Mouse (Mus musculus) hindbrain, postnatal 0 days (tissue): ENCODE results near the gene Thsd7a. TPM values are rescaled to one million over a fixed set of nuclear protein-coding genes. Genes with fewer than 3 reads are reported as not detected.

ENCODE experiments used
- ATAC-seq: fragments of 200-750 bp; cut with Nextera tagmentation; 2 replicates; pipeline ENCODE4 v1.8.0; 2017; ENCODE audit warnings: mild to moderate bottlenecking, moderate TSS enrichment, moderate library complexity
- DNase-seq: peaks from one replicate; pipeline ENCODE4 v3.0.0-alpha.2; 2015; ENCODE audit warnings: low spot score
- H3K27ac ChIP-seq: fragments of 300-500 bp; sonication (generic); 2 replicates; pipeline ENCODE4 v1.5.1; 2014; ENCODE audit warnings: mild to moderate bottlenecking
- H3K27me3 ChIP-seq: fragments of 300-500 bp; sonication (generic); 2 replicates; pipeline ENCODE4 v1.6.1; 2014; ENCODE audit warnings: low read length, mixed read lengths; ENCODE audit not compliant: insufficient read depth
- H3K36me3 ChIP-seq: fragments of 300-500 bp; sonication (generic); 2 replicates; pipeline ENCODE4 v1.6.1; 2014; ENCODE audit warnings: low read length, mixed read lengths; ENCODE audit not compliant: insufficient read depth
- H3K4me1 ChIP-seq: fragments of 300-500 bp; sonication (generic); 2 replicates; pipeline ENCODE4 v1.6.1; 2014; ENCODE audit warnings: antibody characterized with exemption, low read length, mixed read lengths; ENCODE audit not compliant: insufficient read depth
- H3K4me2 ChIP-seq: fragments of 300-500 bp; sonication (generic); 2 replicates; pipeline ENCODE4 v1.6.1; 2014; ENCODE audit warnings: low read depth, mild to moderate bottlenecking, low read length, moderate library complexity, mixed read lengths
- H3K4me3 ChIP-seq: fragments of 300-500 bp; sonication (generic); 2 replicates; pipeline ENCODE4 v1.5.1; 2014; ENCODE audit warnings: low read length
- H3K9ac ChIP-seq: fragments of 300-500 bp; sonication (generic); replicated peaks from 2 replicates; pipeline ENCODE4 v1.6.1; 2014; ENCODE audit warnings: mild to moderate bottlenecking, low read length, moderate library complexity, mixed read lengths
- H3K9me3 ChIP-seq: fragments of 300-500 bp; sonication (generic); 2 replicates; pipeline ENCODE4 v1.6.1; 2016; ENCODE audit warnings: low read length, mixed read lengths
- CTCF ChIP-seq: IDR thresholded peaks from 2 replicates; pipeline ENCODE4 v1.5.1; 2016; ENCODE audit warnings: antibody characterized with exemption, control low read depth, low read depth
- WGBS: fragments of 180-500 bp; shearing (Covaris S2); extraction: QIAGEN DNeasy Blood & Tissue Kit; methylation state at CpG from one replicate; pipeline ENCODE4 v1.1.7; 2014; 5-methylcytosine and 5-hydroxymethylcytosine counted together
- polyA plus RNA-seq: library from polyadenylated mRNA; unstranded; fragments of >200 nt; fragmentation: Nextera tagmentation; extraction: Ambion mirVana; gene quantifications from 2 replicates; pipeline ENCODE4 v1.2.1, GENCODE M21; 2015
- total RNA-seq: library from RNA; depleted of rRNA; stranded (reverse); fragments of >200 nt; gene quantifications from 2 replicates; pipeline ENCODE4 v1.2.3, GENCODE M21; 2014

Gene Thsd7a
- total and polyA plus RNA-seq, 2 experiments from 2014 or later = 16.5 to 20.8 TPM

DNA sequence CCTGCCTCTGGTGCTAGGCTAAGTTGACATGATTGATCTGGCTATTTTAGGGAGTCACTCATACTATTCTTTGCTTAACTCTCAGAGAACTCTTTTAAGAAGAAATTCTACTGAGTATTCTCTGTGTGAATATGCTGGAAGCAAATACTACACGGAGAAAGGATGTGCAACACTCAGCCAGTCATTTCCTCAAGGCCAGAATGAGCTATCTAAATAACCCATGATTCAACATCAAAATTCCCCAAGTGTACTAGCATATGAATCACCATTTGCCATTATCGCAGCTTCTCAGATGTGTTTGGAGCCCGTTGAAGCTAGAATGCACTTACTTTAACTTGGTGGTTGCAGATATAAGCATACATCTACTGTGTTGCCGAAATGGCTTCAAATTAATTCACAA lies 147.0 kb downstream of the Thsd7a start:
- WGBS = 84% methylated on average over 4 of the region's 4 CpGs
- no peak overlapping the region for H3K9ac ChIP-seq
- TF ChIP-seq CTCF = no peak
- H3K27ac ChIP-seq = no peak overlapping the region
- no peaks in the 10 kb centered on the region for H3K36me3 ChIP-seq
- H3K27me3 ChIP-seq = no peaks in the 10 kb centered on the region
- DNase-seq (no peak), ATAC-seq (no peak)
- no peaks in the 10 kb centered on the region for H3K4me1 ChIP-seq
- H3K4me2 ChIP-seq = no peak overlapping the region
- H3K9me3 ChIP-seq = no peaks in the 10 kb centered on the region
- no peak overlapping the region for H3K4me3 ChIP-seq

DNA sequence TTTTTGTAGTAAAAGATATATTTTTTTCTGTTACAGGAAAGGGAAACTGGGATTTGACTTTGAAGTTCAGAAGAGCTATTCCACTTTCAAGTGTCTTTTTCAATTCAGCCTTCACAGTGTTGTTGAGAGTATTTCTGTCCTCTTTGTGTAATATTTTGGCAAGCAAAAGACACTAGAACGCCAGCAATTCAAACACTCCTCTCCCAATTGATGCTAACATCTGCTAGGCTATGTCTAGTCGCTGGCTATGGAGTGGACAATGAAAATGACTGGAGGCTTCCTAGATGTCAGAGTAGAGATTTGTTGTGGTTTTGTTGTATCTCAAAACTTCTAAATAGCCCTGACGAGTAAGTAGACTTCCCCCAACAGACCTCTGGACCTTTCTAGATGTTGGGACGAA lies 164.8 kb downstream of the Thsd7a start:
- no peaks in the 10 kb centered on the region for H3K9me3 ChIP-seq
- ATAC-seq = no peak
- no peaks in the 10 kb centered on the region for H3K27me3 ChIP-seq
- H3K4me1 ChIP-seq = no peaks in the 10 kb centered on the region
- no peak for TF ChIP-seq CTCF
- 78% methylated on average over 4 of the region's 4 CpGs for WGBS
- no peaks in the 10 kb centered on the region for H3K36me3 ChIP-seq
- no peak overlapping the region for H3K9ac ChIP-seq
- no peak for DNase-seq
- no peak overlapping the region for H3K4me2 ChIP-seq
- H3K4me3 ChIP-seq = no peak overlapping the region
- H3K27ac ChIP-seq = no peak overlapping the region

DNA sequence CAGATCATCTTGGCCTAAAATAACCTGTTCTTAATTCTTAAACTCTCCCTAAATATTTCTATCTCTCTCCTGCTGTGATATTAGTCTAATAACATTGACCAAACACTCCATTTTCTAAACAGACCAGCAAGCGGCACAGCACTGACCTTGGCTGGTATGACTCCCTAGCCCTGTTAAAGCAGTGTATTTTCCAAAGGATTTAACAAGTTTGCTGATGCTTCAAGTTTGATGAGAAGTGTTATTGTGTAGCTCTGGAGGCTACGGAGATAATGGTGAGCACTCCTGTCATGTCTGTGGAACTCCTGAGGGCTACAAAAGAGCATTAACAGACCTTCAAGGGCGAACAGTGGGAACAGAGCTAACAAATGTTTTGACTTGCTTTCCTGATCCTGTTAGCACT lies 168.1 kb downstream of the Thsd7a start:
- H3K9me3 ChIP-seq = no peaks in the 10 kb centered on the region
- no peaks in the 10 kb centered on the region for H3K36me3 ChIP-seq
- no peak overlapping the region for H3K4me3 ChIP-seq
- H3K27me3 ChIP-seq = no peaks in the 10 kb centered on the region
- H3K27ac ChIP-seq = no peak overlapping the region
- H3K9ac ChIP-seq = no peak overlapping the region
- ATAC-seq (no peak), DNase-seq (no peak)
- no peak overlapping the region for H3K4me2 ChIP-seq
- no peak for TF ChIP-seq CTCF
- WGBS = 54% methylated on average over 3 of the region's 3 CpGs
- H3K4me1 ChIP-seq = no peaks in the 10 kb centered on the region

DNA sequence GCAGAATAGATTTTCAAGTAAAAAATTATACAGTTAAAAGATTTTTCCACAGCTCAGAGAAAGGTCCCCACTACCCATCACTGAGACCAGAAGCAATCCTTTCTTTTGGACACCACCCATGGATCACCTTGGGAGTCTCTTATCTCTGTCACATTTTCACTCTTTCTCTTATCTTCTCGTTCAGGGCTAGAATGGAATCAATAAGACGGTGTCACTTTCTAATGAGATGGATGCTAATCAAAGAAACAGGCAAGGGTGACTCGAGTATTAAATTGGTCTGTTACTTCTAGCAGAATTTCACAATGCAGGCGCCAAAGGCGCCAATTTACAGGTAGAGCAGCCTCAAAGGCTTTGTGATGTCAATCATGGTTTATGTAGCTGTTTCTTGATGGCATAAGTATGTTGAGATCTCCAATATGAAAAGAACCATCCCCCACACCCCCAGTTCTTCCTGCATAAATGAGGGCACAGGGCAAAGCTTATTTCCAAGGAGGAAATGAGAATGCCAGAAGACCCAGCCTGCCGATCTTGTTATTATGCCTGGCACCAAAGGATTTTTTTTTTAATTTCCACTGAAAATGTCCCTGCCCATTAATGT lies 173.5 kb downstream of the Thsd7a start:
- no peaks in the 10 kb centered on the region for H3K9me3 ChIP-seq
- no peaks in the 10 kb centered on the region for H3K27me3 ChIP-seq
- WGBS = 50% methylated on average over 6 of the region's 6 CpGs
- no peak for TF ChIP-seq CTCF
- no peaks in the 10 kb centered on the region for H3K4me1 ChIP-seq
- no peak overlapping the region for H3K4me3 ChIP-seq
- no peak overlapping the region for H3K9ac ChIP-seq
- no peak overlapping the region for H3K27ac ChIP-seq
- DNase-seq (no peak), ATAC-seq (0 out of 2 replicates have a peak, but pooled peaks have one; percentile 10)
- no peak overlapping the region for H3K4me2 ChIP-seq
- H3K36me3 ChIP-seq = no peaks in the 10 kb centered on the region

DNA sequence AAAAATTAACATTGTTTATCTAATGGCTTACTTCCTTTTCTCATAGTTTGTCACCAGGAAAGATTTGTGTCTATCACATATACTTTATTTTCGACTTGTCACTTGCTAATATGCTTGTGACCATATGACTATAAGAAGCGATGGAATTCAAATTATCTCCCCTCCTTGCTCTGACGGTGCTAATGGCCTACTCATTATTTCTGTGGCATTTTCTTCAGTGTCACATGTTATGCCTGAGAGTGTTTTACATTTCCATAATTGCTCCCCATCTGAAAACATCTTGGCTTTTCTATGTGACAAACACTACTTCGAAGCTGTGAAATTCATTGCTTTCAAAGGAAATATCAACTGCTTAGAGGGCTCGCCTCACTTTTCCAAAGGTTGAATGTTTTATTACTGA lies 177.0 kb downstream of the Thsd7a start:
- no peak overlapping the region for H3K4me2 ChIP-seq
- H3K9me3 ChIP-seq = no peaks in the 10 kb centered on the region
- H3K9ac ChIP-seq = no peak overlapping the region
- H3K36me3 ChIP-seq = no peaks in the 10 kb centered on the region
- H3K27me3 ChIP-seq = no peaks in the 10 kb centered on the region
- 73% methylated on average over 5 of the region's 5 CpGs for WGBS
- ATAC-seq (no peak), DNase-seq (no peak)
- no peak overlapping the region for H3K4me3 ChIP-seq
- H3K27ac ChIP-seq = no peak overlapping the region
- no peak for TF ChIP-seq CTCF
- no peaks in the 10 kb centered on the region for H3K4me1 ChIP-seq

DNA sequence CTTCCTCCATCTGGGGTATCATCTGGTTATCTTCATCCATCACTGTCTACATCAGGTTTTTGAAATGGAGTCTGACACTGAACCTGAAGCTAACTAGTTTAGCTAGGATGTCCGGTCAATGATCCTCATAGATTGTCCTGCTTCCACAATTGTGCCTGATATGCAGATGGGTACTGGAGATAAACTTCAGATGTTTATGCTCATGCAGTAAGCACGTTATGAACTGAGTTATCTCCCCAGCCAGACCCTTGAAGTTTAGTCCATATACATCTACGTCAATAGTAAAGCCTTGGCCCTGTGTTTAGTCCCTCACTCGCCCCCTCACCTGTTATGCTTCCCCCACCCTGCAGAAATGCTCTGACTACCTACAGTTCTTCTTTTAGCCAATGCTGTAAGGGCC lies 184.1 kb downstream of the Thsd7a start:
- 91% methylated on average over 4 of the region's 4 CpGs for WGBS
- Histone ChIP-seq H3K27ac (no peak overlapping the region), H3K9ac (no peak overlapping the region), H3K4me3 (no peak overlapping the region), H3K9me3 (no peaks in the 10 kb centered on the region), H3K4me1 (no peaks in the 10 kb centered on the region), H3K27me3 (no peaks in the 10 kb centered on the region), H3K4me2 (no peak overlapping the region), H3K36me3 (no peaks in the 10 kb centered on the region)
- ATAC-seq (no peak), DNase-seq (no peak)
- no peak for TF ChIP-seq CTCF

DNA sequence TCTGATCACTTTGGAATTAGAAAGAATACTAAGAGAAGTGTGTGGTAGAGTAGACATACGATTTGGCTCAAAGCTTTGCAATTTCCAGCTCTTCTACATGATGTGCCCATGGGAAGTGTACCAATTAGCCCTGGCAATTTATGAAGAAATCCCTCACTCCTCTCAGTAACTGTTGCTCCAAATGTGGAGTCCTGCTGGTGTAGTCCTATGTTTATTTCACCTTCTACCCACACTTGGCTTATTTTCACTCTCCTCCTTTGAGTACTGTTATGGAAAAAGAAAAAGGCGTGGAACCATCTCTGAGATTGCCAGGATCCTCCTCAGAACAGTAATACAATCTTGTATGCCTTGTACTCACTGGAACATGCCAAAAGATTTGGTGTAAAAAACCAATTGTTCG lies 186.9 kb downstream of the Thsd7a start:
- Histone ChIP-seq H3K4me3 (no peak overlapping the region), H3K4me1 (no peaks in the 10 kb centered on the region), H3K9me3 (no peaks in the 10 kb centered on the region), H3K4me2 (no peak overlapping the region), H3K27me3 (no peaks in the 10 kb centered on the region), H3K36me3 (no peaks in the 10 kb centered on the region), H3K27ac (no peak overlapping the region), H3K9ac (no peak overlapping the region)
- no peak for ATAC-seq
- TF ChIP-seq CTCF = no peak
- DNase-seq = no peak
- 86% methylated on average over 3 of the region's 3 CpGs for WGBS
